Mouse (Mus musculus) neural tube, embryonic 14.5 days (tissue): ENCODE results near the gene Agrp. TPM values are rescaled to one million over a fixed set of nuclear protein-coding genes. Genes with fewer than 3 reads are reported as not detected.

Experiments used
- ATAC-seq: fragments of 200-750 bp; cut with Nextera tagmentation; 2 replicates; pipeline ENCODE4 v1.8.0; 2017; ENCODE audit warnings: low read depth, mild to moderate bottlenecking, moderate TSS enrichment, moderate library complexity
- H3K27ac ChIP-seq: fragments of 300-500 bp; sonication (generic); 2 replicates; pipeline ENCODE4 v1.5.1; 2014; ENCODE audit warnings: low read depth, mild to moderate bottlenecking, control low read depth, low read length, moderate library complexity, mixed read lengths
- H3K27me3 ChIP-seq: fragments of 300-500 bp; sonication (generic); 2 replicates; pipeline ENCODE4 v1.6.1; 2014; ENCODE audit warnings: low read length; ENCODE audit not compliant: control insufficient read depth, insufficient read depth
- H3K36me3 ChIP-seq: fragments of 300-500 bp; sonication (generic); 2 replicates; pipeline ENCODE4 v1.6.1; 2014; ENCODE audit warnings: low read length, mixed read lengths; ENCODE audit not compliant: control insufficient read depth, insufficient read depth
- H3K4me1 ChIP-seq: fragments of 300-500 bp; sonication (generic); 2 replicates; pipeline ENCODE4 v1.6.1; 2014; ENCODE audit warnings: low read length; ENCODE audit not compliant: control insufficient read depth, insufficient read depth
- H3K4me2 ChIP-seq: fragments of 300-500 bp; sonication (generic); 2 replicates; pipeline ENCODE4 v1.6.1; 2014; ENCODE audit warnings: mild to moderate bottlenecking, low read depth, low read length, control low read depth
- H3K4me3 ChIP-seq: fragments of 300-500 bp; sonication (generic); 2 replicates; pipeline ENCODE4 v1.5.1; 2014; ENCODE audit warnings: low read depth, low read length, control low read depth, mixed read lengths
- H3K9ac ChIP-seq: fragments of 300-500 bp; sonication (generic); replicated peaks from 2 replicates; pipeline ENCODE4 v1.6.1; 2014; ENCODE audit warnings: low read depth, mild to moderate bottlenecking, control low read depth, low read length, mixed read lengths
- H3K9me3 ChIP-seq: fragments of 300-500 bp; sonication (generic); 2 replicates; pipeline ENCODE4 v1.6.1; 2016; ENCODE audit warnings: low read length; ENCODE audit not compliant: control insufficient read depth
- WGBS: fragments of 180-500 bp; shearing (Covaris S2); extraction: QIAGEN DNeasy Blood & Tissue Kit; methylation state at CpG from one replicate; pipeline ENCODE4 v1.1.7; 2014; 5-methylcytosine and 5-hydroxymethylcytosine counted together
- polyA plus RNA-seq: library from polyadenylated mRNA; unstranded; fragments of >200 nt; fragmentation: Nextera tagmentation; extraction: Ambion mirVana; gene quantifications from 2 replicates; pipeline ENCODE4 v1.2.1, GENCODE M21; 2014

Agrp gene
- polyA plus RNA-seq, 1 experiment from 2014 or later, result 1.3 TPM

- Histone ChIP-seq H3K4me2 (no peak overlapping the region), H3K36me3 (no peaks in the 10 kb centered on the region), H3K4me3 (no peak overlapping the region), H3K27ac (no peak overlapping the region), H3K4me1 (no peaks in the 10 kb centered on the region), H3K27me3 (no peaks in the 10 kb centered on the region), H3K9me3 (no peaks in the 10 kb centered on the region), H3K9ac (no peak overlapping the region)
- ATAC-seq, result peak; percentile 28; the same call in 1 of the 2 replicates
- 3% methylated on average over 14 of the region's 14 CpGs for WGBS
Measured at GRCm38 (mm10) chr8:105596362-105597034, 40.7 kb downstream of the Agrp start.

DNA sequence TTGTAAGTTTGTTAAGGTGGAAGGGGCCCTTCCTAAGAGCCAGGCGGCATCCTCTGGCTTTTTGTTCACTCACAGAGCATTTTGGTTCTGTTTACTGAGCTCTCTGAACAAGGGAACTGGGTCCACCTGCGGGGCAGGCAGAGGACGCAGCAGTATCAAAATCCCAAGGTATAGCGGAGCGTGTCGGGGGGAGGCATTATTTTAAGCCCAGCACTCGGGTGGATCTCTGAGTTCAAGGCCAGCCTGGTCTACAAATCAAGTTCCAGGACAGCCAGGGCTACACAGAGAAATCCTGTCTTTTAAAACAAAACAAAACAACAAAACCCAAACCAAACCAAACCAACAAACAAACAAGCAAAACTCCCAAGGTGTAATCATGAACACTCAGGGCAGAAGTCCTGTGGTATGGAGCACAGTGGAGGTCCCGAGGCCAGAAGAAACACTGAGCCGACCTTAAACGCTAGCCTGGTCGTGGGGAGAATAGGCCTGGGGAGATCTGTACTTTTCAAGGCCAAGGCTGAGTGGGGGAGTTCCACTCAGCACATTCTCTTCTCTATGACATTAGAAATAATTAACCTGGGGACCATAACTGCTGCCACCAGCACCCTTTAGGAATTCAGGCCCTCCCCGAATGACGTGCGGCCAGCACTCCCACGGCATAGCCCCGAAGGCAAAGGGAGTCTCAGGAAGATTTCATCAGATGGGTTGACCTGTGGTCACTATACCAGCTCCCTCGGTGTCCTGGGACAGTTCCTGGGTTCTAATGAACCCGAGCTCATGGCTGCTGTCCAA lies 42.5 kb downstream of the Agrp start:
- H3K4me2 ChIP-seq, result no peak overlapping the region
- H3K9ac ChIP-seq, result no peak overlapping the region
- H3K27me3 ChIP-seq, result no peaks in the 10 kb centered on the region
- 82% methylated on average over 18 of the region's 18 CpGs for WGBS
- no peak overlapping the region for H3K27ac ChIP-seq
- H3K4me3 ChIP-seq, result no peak overlapping the region
- H3K4me1 ChIP-seq, result no peaks in the 10 kb centered on the region
- H3K9me3 ChIP-seq, result no peaks in the 10 kb centered on the region
- H3K36me3 ChIP-seq, result no peaks in the 10 kb centered on the region
- no peak for ATAC-seq

GRCm38 (mm10) chr8:105593859-105594258 lies 43.3 kb downstream of the Agrp start:
- 25% methylated on average over 15 of the region's 15 CpGs for WGBS

GRCm38 (mm10) chr8:105592431-105592830 lies 44.8 kb downstream of the Agrp start:
- no peaks in the 10 kb centered on the region for H3K4me1 ChIP-seq
- no peak overlapping the region for H3K4me2 ChIP-seq
- no peaks in the 10 kb centered on the region for H3K27me3 ChIP-seq
- H3K4me3 ChIP-seq, result no peak overlapping the region
- H3K9me3 ChIP-seq, result no peaks in the 10 kb centered on the region
- no peak overlapping the region for H3K9ac ChIP-seq
- WGBS, result 89% methylated on average over 2 of the region's 2 CpGs
- no peak overlapping the region for H3K27ac ChIP-seq
- no peak for ATAC-seq
- H3K36me3 ChIP-seq, result no peaks in the 10 kb centered on the region

More at GRCm38 (mm10) chr8:105593859-105594258, 43.3 kb downstream of the Agrp start:
- Histone ChIP-seq H3K27ac (no peak overlapping the region), H3K36me3 (no peaks in the 10 kb centered on the region), H3K4me3 (no peak overlapping the region), H3K4me2 (no peak overlapping the region), H3K9ac (no peak overlapping the region), H3K9me3 (no peaks in the 10 kb centered on the region), H3K4me1 (no peaks in the 10 kb centered on the region), H3K27me3 (no peaks in the 10 kb centered on the region)
- ATAC-seq, result no peak

DNA sequence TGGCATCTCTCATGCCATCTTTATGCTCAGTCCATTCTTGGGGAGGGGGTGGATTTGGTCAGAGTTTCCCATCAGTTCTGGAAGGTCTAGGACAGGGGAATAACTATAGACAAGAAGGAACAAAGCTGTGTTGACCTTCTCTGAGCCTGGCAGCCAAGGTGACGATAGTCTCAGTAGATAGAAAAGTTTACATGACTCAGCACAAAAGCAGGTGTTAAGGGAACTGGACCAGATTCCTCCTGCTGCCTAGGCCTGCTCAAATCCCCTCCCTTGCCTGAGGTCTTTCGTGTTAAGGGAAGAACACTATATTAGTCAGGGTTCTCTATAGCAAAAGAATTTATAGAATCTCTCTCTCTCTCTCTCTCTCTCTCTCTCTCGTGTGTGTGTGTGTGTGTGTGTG lies 57.5 kb downstream of the Agrp start:
- Histone ChIP-seq H3K36me3 (no peaks in the 10 kb centered on the region), H3K27me3 (no peaks in the 10 kb centered on the region), H3K27ac (no peak overlapping the region), H3K4me3 (no peak overlapping the region), H3K9me3 (no peaks in the 10 kb centered on the region), H3K4me2 (no peak overlapping the region), H3K9ac (no peak overlapping the region), H3K4me1 (no peaks in the 10 kb centered on the region)
- no peak for ATAC-seq
- 71% methylated on average over 3 of the region's 3 CpGs for WGBS

GRCm38 (mm10) chr8:105575538-105575937 lies 61.7 kb downstream of the Agrp start:
- 54% methylated on average over 3 of the region's 3 CpGs for WGBS
- Histone ChIP-seq H3K36me3 (no peaks in the 10 kb centered on the region), H3K4me1 (no peaks in the 10 kb centered on the region), H3K9ac (no peak overlapping the region), H3K4me2 (no peak overlapping the region), H3K27ac (no peak overlapping the region), H3K9me3 (no peaks in the 10 kb centered on the region), H3K4me3 (no peak overlapping the region), H3K27me3 (no peaks in the 10 kb centered on the region)
- no peak for ATAC-seq

GRCm38 (mm10) chr8:105574741-105575140 lies 62.5 kb downstream of the Agrp start:
- H3K9ac ChIP-seq, result no peak overlapping the region
- no peaks in the 10 kb centered on the region for H3K4me1 ChIP-seq
- WGBS, result 53% methylated on average over 6 of the region's 6 CpGs
- no peaks in the 10 kb centered on the region for H3K9me3 ChIP-seq
- H3K27ac ChIP-seq, result no peak overlapping the region
- no peak overlapping the region for H3K4me2 ChIP-seq
- no peaks in the 10 kb centered on the region for H3K27me3 ChIP-seq
- no peak for ATAC-seq
- H3K36me3 ChIP-seq, result no peaks in the 10 kb centered on the region
- no peak overlapping the region for H3K4me3 ChIP-seq

- Histone ChIP-seq H3K27ac (no peak overlapping the region), H3K9ac (no peak overlapping the region), H3K4me3 (no peak overlapping the region), H3K9me3 (no peaks in the 10 kb centered on the region), H3K36me3 (no peaks in the 10 kb centered on the region), H3K4me1 (no peaks in the 10 kb centered on the region), H3K4me2 (no peak overlapping the region), H3K27me3 (no peaks in the 10 kb centered on the region)
- ATAC-seq, result no peak
Measured at GRCm38 (mm10) chr8:105573427-105573826, 63.8 kb downstream of the Agrp start.

DNA sequence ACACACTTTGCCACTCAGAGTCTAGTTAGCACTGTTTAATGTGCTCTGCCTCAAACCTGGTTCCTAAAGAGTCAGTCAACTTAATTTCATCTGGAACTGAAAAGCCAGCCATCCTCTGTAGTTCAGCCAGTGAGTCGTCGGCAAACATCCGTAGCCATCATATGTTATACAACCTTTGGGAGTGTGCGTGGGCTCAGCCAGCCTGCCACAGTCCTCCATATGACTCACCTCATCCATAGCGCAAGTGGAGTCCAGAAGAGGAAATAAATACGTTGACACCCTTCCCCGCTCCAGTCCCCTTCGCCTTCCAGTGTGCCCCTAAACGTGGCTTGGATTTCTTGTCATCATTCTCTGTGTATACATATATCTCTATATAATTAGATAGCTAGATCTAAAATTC lies 65.4 kb downstream of the Agrp start:
- 90% methylated on average over 9 of the region's 9 CpGs for WGBS
- Histone ChIP-seq H3K9ac (no peak overlapping the region), H3K27ac (no peak overlapping the region), H3K27me3 (no peaks in the 10 kb centered on the region), H3K9me3 (no peaks in the 10 kb centered on the region), H3K4me1 (0 out of 2 replicates have a peak, but pooled peaks cover 6% of the 10 kb centered on the region), H3K4me3 (no peak overlapping the region), H3K36me3 (no peaks in the 10 kb centered on the region), H3K4me2 (no peak overlapping the region)
- ATAC-seq, result no peak
